Mouse (Mus musculus): Measurements from ENCODE around the gene 1700017N19Rik.
A peak's percentile ranks its signal among the peaks of the same experiment; 100 is the strongest.
"Not testable (repeated sequence)": the region's sequence is repeated elsewhere in the genome, so short reads cannot be mapped to it uniquely, and the experiment has no call there.

The 1700017N19Rik gene

GRCm38 (mm10) chr10:100590323-100590722, at the start of gene 1700017N19Rik, which contains the start of gene 4930430F08Rik:
Gene 1700017N19Rik, plus strand, starts transcription at chr10:100590484.
Gene 4930430F08Rik, minus strand, starts transcription at chr10:100590423.
- no peak for DNase-seq (ENCODE audit: low spot score)

DNA sequence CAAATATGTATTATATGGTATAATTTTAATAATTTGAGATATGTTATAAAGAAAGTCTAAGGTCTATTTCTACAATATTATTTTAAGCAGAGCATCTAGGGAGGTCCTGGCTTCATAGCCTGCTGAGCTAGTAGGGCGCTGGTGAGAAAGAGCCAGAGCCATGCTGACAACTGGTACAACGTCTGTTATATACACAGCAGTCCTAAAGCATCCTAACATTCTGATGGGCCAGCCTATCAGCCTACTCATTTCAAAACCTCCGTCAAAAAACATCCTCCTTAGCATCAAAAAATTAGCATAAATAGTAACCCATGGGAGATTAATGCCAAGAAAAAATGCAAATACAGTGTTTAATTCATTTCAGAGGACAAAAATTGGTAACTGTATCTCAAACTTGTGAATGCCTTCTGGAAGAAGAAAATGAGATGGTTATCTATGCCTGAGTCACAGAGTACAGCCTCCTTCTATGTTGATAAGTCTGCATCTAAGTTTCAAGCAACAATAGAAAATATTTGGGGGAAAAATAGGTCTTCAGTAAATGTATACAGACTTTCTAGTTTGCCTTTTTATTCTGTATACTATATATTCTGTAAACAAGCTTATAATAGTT, 33.6 kb upstream of the 1700017N19Rik start:
- no peak for DNase-seq (ENCODE audit: low spot score)

DNA sequence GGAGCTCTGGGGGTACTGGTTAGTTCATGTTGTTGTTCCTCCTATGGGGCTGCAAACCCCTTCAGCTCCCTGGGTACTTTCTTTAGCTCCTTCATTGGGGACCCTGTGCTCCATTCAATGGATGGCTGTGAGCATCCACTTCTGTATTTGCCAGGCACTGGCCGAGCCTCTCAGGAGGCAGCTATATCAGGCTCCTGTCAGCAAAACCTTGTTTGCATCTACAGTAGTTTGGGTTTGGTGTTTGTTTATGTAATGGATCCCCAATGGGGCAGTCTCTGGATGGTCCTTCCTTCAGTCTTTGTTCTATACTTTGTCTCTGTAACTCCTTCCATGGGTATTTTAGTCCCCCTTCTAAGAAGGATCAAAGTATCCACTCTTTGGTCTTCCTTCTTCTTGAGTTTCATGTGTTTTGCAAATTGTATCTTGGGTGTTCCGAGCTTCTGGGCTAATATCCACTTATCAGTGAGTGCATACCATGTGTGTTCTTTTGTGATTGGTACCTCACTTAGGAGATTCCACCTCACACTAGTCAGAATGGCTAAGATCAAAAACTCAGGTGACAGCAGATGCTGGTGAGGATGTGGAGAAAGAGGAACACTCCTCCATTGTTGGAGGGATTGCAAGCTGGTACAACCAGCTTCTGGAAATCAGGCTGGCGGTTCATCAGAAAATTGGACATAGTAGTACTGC, 29.9 kb upstream of the 1700017N19Rik start:
- not testable (repeated sequence) for DNase-seq (ENCODE audit: low spot score)

DNA sequence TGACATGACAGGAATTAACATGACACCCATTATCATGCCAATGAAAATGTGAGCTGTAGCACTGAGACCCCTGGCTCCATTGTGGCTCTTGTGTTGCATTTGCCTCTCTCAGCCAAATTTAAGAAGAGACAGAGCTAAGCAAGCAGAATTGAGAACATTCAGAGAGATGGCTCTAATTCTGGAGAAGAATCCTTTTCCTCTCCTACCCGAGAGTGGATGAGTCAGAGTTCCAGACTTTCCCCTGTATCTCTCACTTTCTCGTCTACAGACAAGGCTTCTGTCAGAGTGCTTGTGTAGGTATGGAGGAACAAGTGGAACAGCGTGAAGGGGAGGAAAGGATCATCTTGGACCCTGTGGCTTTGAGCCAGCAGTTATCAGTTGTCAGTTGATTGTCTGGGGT, 26.2 kb upstream of the 1700017N19Rik start:
- DNase-seq (ENCODE audit: low spot score): no peak

GRCm38 (mm10) chr10:100571707-100572106, 18.6 kb upstream of the 1700017N19Rik start:
- no peak for DNase-seq (ENCODE audit: low spot score)

GRCm38 (mm10) chr10:100574505-100575149, 15.7 kb upstream of the 1700017N19Rik start:
- no peak for DNase-seq (ENCODE audit: low spot score)

DNA sequence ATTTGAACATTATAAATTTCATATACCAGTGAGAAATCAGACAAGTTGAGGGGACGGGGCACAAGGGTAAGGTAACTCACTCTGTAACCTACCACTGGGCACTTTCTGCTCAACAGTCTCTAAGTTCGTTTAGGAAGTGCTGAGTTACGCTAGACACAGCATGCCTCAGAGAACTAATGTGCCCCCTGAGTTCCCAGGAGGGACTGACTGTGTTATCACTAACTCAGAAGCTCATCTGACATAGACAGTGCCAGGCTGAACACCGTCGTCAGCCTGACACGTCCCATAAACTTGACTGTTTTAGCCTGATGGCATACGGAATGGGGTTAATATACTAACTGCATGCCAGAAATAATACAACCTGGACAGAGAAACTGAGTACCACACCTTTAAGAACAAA, 15.0 kb upstream of the 1700017N19Rik start:
- no peak for DNase-seq (ENCODE audit: low spot score)

- DNase-seq (ENCODE audit: low spot score): no peak
Observed at GRCm38 (mm10) chr10:100584178-100584577, 6.1 kb upstream of the 1700017N19Rik start.

GRCm38 (mm10) chr10:100588524-100588923, 1.8 kb upstream of the 1700017N19Rik start:
- no peak for DNase-seq (ENCODE audit: low spot score)

DNA sequence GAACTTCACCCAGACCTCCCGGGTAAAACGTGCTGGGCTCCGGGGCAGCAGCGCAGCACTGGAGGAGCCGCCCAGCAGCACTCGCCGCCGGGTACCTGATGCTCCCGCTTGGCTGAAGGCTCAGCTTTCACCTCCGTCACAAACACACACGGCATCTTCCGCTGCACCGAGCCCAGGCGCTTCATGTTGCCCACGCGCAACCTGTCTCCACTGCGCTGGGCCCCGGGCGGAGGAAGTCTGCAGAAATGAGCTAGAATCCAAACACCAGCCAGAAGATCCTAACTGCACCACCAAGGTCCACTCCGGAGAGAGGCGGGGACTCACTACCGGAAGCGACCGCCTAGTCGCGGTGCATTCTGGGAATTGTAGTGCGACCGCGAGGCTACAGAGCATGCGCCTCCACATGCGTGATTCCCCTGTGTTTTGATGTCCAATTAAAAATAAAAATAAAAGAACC, 1.3 kb upstream of the 1700017N19Rik start:
- peak; percentile 95 for DNase-seq (ENCODE audit: low spot score)

DNA sequence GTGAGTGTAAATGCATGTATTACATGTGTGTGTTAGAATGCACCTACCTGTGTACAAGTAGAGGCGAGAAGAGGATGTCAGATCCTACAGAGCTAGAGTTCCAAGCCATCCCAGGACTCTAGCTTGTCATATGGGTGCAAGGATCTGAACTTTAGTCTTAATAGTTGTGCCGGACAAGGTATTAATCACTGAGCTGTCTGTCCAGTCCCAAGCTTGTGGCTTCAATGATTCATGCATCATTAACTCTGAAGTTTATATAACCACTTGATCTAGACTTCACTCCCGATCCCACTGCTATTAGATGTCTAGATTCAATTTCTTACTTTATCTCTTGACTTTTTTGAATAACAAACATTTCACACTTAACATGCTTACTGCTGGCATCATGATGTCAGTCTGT, 8.1 kb downstream of the 1700017N19Rik start:
- no peak for DNase-seq (ENCODE audit: low spot score)

DNA sequence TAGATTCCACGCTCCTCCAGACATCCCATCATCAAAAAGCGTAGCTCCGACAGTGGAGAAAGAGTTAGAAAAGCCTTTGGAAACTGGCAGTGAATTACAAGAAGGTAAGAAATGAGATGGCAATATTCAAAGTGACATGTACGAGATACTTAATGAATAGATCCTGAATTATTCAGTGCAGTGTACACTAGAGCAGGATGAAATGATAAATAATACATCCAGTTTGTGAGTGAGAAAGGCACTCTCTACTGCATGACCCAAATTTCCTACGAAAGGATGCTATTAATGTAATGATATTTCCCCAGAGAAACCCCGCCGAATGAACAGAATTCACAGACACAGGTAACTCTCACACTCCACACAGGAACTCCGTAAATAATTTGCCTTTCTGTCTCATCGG, 13.2 kb downstream of the 1700017N19Rik start:
- DNase-seq (ENCODE audit: low spot score): no peak

DNA sequence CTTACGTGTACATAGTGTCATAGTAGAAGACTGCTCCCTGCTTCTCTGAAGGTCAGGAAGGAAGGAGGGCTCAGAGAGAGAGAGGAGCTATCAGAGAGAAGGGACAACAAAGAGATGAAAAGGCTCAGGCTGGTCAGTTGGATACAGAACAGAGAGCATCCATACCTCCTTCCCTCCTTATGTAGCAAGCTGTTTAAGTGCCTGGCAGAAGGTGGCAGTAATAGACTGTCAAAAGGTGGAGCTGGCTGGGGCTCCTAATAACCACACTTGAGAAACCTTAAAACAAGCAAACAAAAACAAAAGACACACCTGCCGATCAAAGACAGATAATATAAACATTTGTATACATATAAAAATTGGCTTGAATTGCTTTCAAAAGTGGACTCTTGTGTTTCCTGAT, 14.0 kb downstream of the 1700017N19Rik start:
- peak; percentile 15 for DNase-seq (ENCODE audit: low spot score)

- DNase-seq (ENCODE audit: low spot score): no peak
Observed at GRCm38 (mm10) chr10:100617233-100617903, 27.1 kb downstream of the 1700017N19Rik start.

GRCm38 (mm10) chr10:100619474-100619873, 29.2 kb downstream of the 1700017N19Rik start:
- no peak for DNase-seq (ENCODE audit: low spot score)

DNA sequence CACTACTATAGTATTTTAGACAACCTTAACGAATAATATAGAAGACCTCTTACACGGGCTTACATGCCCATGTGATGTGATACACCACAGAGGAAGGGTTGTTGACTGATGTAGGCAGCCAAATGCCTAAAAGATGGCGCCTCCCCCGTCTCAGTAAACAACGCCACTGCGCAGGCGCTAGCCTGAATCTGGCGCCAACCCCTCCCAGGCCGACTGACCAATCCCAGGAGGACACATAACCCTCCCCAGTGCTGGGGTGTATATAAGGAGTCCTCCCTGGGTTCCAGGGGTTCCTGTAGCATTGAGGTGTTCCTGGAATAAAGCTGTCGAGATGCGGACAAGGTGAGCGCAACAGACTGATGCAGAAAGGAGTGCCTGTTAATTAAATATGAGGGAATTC, 29.8 kb downstream of the 1700017N19Rik start:
- DNase-seq (ENCODE audit: low spot score): no peak

DNA sequence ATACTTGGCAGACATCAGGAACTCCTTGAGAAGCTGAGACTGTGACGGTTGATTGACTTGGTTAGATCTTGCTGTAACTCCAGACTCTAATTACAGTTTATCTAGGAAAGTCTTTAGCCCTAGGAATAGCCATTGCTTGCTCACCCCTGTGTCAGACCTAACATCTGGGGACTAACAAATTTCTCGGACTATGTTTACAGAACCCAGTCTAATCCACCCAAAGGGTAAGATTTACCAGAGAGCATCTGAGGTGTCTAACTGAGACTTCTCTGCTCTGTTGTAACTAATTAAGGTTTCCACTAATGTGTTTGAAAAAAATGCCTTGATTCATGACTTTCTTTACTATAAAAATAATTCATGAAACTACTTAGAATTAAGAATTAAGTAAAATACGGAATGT, 32.2 kb downstream of the 1700017N19Rik start:
- DNase-seq (ENCODE audit: low spot score): no peak

- peak; percentile 79 for DNase-seq (ENCODE audit: low spot score)
Observed at GRCm38 (mm10) chr10:100629762-100630438, 39.6 kb downstream of the 1700017N19Rik start.

- DNase-seq (ENCODE audit: low spot score): no peak
Observed at GRCm38 (mm10) chr10:100642887-100643286, 52.6 kb downstream of the 1700017N19Rik start.

GRCm38 (mm10) chr10:100645331-100645935, 55.1 kb downstream of the 1700017N19Rik start:
- no peak for DNase-seq (ENCODE audit: low spot score)

DNA sequence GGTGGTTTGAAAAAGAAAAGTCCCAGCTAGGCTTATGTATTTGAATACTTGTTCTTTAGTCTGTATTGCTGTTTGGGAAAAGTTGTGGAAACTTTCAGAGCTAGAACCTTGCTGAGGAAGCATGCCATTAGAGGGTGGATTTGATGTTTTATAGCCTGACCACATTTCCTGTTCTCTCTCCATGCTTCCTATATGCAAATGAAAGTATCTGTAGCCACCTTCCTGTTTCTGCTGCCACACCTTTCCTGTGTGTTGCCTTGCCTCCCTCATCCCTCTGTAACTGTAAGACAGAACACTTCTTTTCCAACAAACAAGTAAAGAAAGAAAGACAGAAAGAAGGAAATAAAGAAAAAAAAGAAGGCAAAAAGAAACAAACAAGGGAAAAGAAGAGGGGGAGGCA, 63.9 kb downstream of the 1700017N19Rik start:
- DNase-seq (ENCODE audit: low spot score): no peak
